Mouse (Mus musculus) gastrocnemius, postnatal 10 days (tissue): Measurements from ENCODE around the gene Gm10668. TPM values are rescaled to one million over a fixed set of nuclear protein-coding genes. Genes with fewer than 3 reads are reported as not detected.
"Not testable (repeated sequence)": the region's sequence is repeated elsewhere in the genome, so short reads cannot be mapped to it uniquely, and the experiment has no call there.

ENCODE experiments used
- DNase-seq: peaks from one replicate; pipeline ENCODE4 v3.0.0; 2021; ENCODE audit warnings: mixed read lengths
- long read RNA-seq, 2 experiments: library from polyadenylated mRNA; stranded (forward); transcript quantifications; one replicate each; pipeline ENCODE4 v2.0.0; 2021
- total RNA-seq, 2 experiments: library from RNA; stranded (reverse); gene quantifications; 2 replicates each; pipeline ENCODE4 v1.2.3; 2021

Gm10668 gene
- not detected for total RNA-seq
- long read RNA-seq, experiment 1, result 0 reads
- long read RNA-seq, experiment 2, result 0 reads

GRCm38 (mm10) chr7:20730524-20730923 is at the start of gene Gm10668:
Gm10668 (minus strand) TSS chr7:20730624.
- DNase-seq, result not testable (repeated sequence)

GRCm38 (mm10) chr7:20770885-20771284 is 40.5 kb upstream of the Gm10668 start, which contains the start of gene Vmn1r112:
Vmn1r112 (plus strand) TSS chr7:20771185.
- not testable (repeated sequence) for DNase-seq

- DNase-seq, result not testable (repeated sequence)
Observed at GRCm38 (mm10) chr7:20703116-20703515, 27.3 kb downstream of the Gm10668 start, which contains the start of gene Vmn1r111. Vmn1r111 (minus strand) TSS chr7:20703216.

Other genes with a start within 250 kb of the Gm10668 start
- not detected for gene Vmn1r103, start 220.1 kb downstream of the Gm10668 start, total RNA-seq
- not detected for gene Vmn1r104, start 196.8 kb downstream of the Gm10668 start, total RNA-seq
- not detected for gene Gm5726, start 184.9 kb downstream of the Gm10668 start, total RNA-seq
- not detected for gene Gm4141, start 154.4 kb downstream of the Gm10668 start, total RNA-seq
- not detected for gene Gm4513, start 131.6 kb downstream of the Gm10668 start, total RNA-seq
- not detected for gene Vmn1r107, start 61.7 kb downstream of the Gm10668 start, total RNA-seq
- not detected for gene Vmn1r111, start 27.4 kb downstream of the Gm10668 start, total RNA-seq
- not detected for gene Vmn1r112, start 40.6 kb upstream of the Gm10668 start, total RNA-seq
- not detected for gene Vmn1r113, start 56.7 kb upstream of the Gm10668 start, total RNA-seq
- gene Vmn1r114, start 81.6 kb upstream of the Gm10668 start, total RNA-seq, result not detected
- gene Vmn1r115, start 114.4 kb upstream of the Gm10668 start, total RNA-seq, result not detected
- not detected for gene Vmn1r116, start 141.6 kb upstream of the Gm10668 start, total RNA-seq
- not detected for gene Vmn1r117, start 153.5 kb upstream of the Gm10668 start, total RNA-seq
- gene Vmn1r118, start 181.7 kb upstream of the Gm10668 start, total RNA-seq, result not detected